Mouse (Mus musculus) cerebellum, adult 2 months (tissue): ENCODE measurements around the gene Gfra4. TPM values are rescaled to one million over a fixed set of nuclear protein-coding genes. Genes with fewer than 3 reads are reported as not detected.
"Not testable (repeated sequence)": the region's sequence is repeated elsewhere in the genome, so short reads cannot be mapped to it uniquely, and the experiment has no call there.

ENCODE experiments used
- DNase-seq, 2 experiments: peaks; one replicate each; pipeline ENCODE4 v3.0.0; 2021
- H3K27ac ChIP-seq: fragments of 200-500 bp; 2 replicates; pipeline ENCODE4 v1.5.1; 2012; ENCODE audit warnings: low read length, control low read depth, inconsistent platforms; ENCODE audit not compliant: insufficient read depth
- H3K27me3 ChIP-seq: fragments of 200-500 bp; 2 replicates; pipeline ENCODE4 v1.6.1; 2012; ENCODE audit warnings: inconsistent platforms, mild to moderate bottlenecking, low read length, moderate library complexity; ENCODE audit not compliant: control insufficient read depth, insufficient read depth
- H3K4me1 ChIP-seq: fragments of 200-500 bp; 2 replicates; pipeline ENCODE4 v1.6.1; 2011; ENCODE audit warnings: low read length; ENCODE audit not compliant: control insufficient read depth, insufficient read depth
- H3K4me3 ChIP-seq: fragments of 200-500 bp; replicated peaks from 2 replicates; pipeline ENCODE3; 2011; ENCODE audit warnings: mild to moderate bottlenecking, low read depth, low read length, control low read depth; ENCODE audit not compliant: insufficient read depth
- CTCF ChIP-seq: fragments of 200-500 bp; IDR thresholded peaks from 2 replicates; pipeline ENCODE4 v1.5.1; 2011; ENCODE audit warnings: low read depth, mild to moderate bottlenecking, control low read depth, low read length, moderate library complexity, borderline replicate concordance; ENCODE audit not compliant: insufficient read depth
- POLR2A ChIP-seq: fragments of 200-500 bp; IDR thresholded peaks from 2 replicates; pipeline ENCODE4 v1.6.1; 2011; ENCODE audit warnings: low read length, control low read depth, borderline replicate concordance; ENCODE audit not compliant: insufficient read depth
- WGBS: fragments of 180-500 bp; shearing (Covaris S2); methylation state at CpG from one replicate; pipeline ENCODE4 v1.1.7; 2018; 5-methylcytosine and 5-hydroxymethylcytosine counted together
- polyA plus RNA-seq: library from polyadenylated mRNA; depleted of rRNA; stranded (reverse); fragments of >200 nt; gene quantifications from 2 replicates; pipeline ENCODE4 v1.2.3, GENCODE M21; 2012

The Gfra4 gene
- polyA plus RNA-seq, 1 experiment = 87.0 TPM

- 95% methylated on average over 2 of the region's 2 CpGs for WGBS
- H3K27ac ChIP-seq = no peak overlapping the region
- TF ChIP-seq CTCF (no peak), POLR2A (no peak)
- H3K4me1 ChIP-seq = no peaks in the 10 kb centered on the region
- no peak for DNase-seq
- no peak overlapping the region for H3K4me3 ChIP-seq
- H3K27me3 ChIP-seq = no peaks in the 10 kb centered on the region
Observed at GRCm38 (mm10) chr2:131036343-131036742, 6.5 kb downstream of the Gfra4 start.

GRCm38 (mm10) chr2:131031406-131031805, 11.5 kb downstream of the Gfra4 start:
- DNase-seq, H3K27me3 ChIP-seq, H3K27ac ChIP-seq, H3K4me1 ChIP-seq, H3K4me3 ChIP-seq: not testable (repeated sequence)
- WGBS = 55% methylated on average over 1 of the region's 1 CpGs

GRCm38 (mm10) chr2:131030998-131031397, 11.9 kb downstream of the Gfra4 start:
- no peak overlapping the region for H3K4me3 ChIP-seq
- TF ChIP-seq CTCF = no peak
- no peak for TF ChIP-seq POLR2A
- no peak overlapping the region for H3K27ac ChIP-seq
- no peak for DNase-seq
- no peaks in the 10 kb centered on the region for H3K4me1 ChIP-seq
- no peaks in the 10 kb centered on the region; the same call in 1 of the 2 replicates for H3K27me3 ChIP-seq
- WGBS = 95% methylated on average over 1 of the region's 1 CpGs

- WGBS = 82% methylated on average over 2 of the region's 2 CpGs
- no peak overlapping the region for H3K4me3 ChIP-seq
- H3K27ac ChIP-seq = no peak overlapping the region
- no peak for TF ChIP-seq POLR2A
- TF ChIP-seq CTCF = no peak
- H3K4me1 ChIP-seq = no peaks in the 10 kb centered on the region
- H3K27me3 ChIP-seq = no peaks in the 10 kb centered on the region; the same call in 1 of the 2 replicates
- no peak for DNase-seq
Observed at GRCm38 (mm10) chr2:131030561-131030960, 12.3 kb downstream of the Gfra4 start.

GRCm38 (mm10) chr2:131029065-131029935, 13.6 kb downstream of the Gfra4 start:
- TF ChIP-seq POLR2A = no peak
- no peak for TF ChIP-seq CTCF
- WGBS = 83% methylated on average over 9 of the region's 9 CpGs
- Histone ChIP-seq H3K27me3 (no peaks in the 10 kb centered on the region; the same call in 1 of the 2 replicates), H3K4me3 (no peak overlapping the region), H3K27ac (no peak overlapping the region), H3K4me1 (no peaks in the 10 kb centered on the region)
- DNase-seq = no peak

GRCm38 (mm10) chr2:131026941-131027340, 15.9 kb downstream of the Gfra4 start:
- H3K27ac ChIP-seq = no peak overlapping the region
- TF ChIP-seq CTCF = no peak
- TF ChIP-seq POLR2A = no peak
- 87% methylated on average over 3 of the region's 3 CpGs for WGBS

GRCm38 (mm10) chr2:131025230-131025629, 17.7 kb downstream of the Gfra4 start:
- Histone ChIP-seq H3K27ac (no peak overlapping the region), H3K27me3 (no peaks in the 10 kb centered on the region; the same call in 1 of the 2 replicates), H3K4me1 (no peaks in the 10 kb centered on the region), H3K4me3 (no peak overlapping the region)
- no peak for TF ChIP-seq CTCF
- no peak for TF ChIP-seq POLR2A
- no peak for DNase-seq
- 97% methylated on average over 2 of the region's 2 CpGs for WGBS

More at GRCm38 (mm10) chr2:131026941-131027340, 15.9 kb downstream of the Gfra4 start:
- no peaks in the 10 kb centered on the region; the same call in 1 of the 2 replicates for H3K27me3 ChIP-seq
- H3K4me1 ChIP-seq = no peaks in the 10 kb centered on the region
- DNase-seq = no peak
- no peak overlapping the region for H3K4me3 ChIP-seq

GRCm38 (mm10) chr2:131010566-131010965, 32.3 kb downstream of the Gfra4 start:
- no peak overlapping the region for H3K4me3 ChIP-seq
- TF ChIP-seq CTCF = no peak
- TF ChIP-seq POLR2A = no peak
- no peak for DNase-seq
- H3K27ac ChIP-seq = no peak overlapping the region
- H3K4me1 ChIP-seq = no peaks in the 10 kb centered on the region
- H3K27me3 ChIP-seq = no peaks in the 10 kb centered on the region
- WGBS = 85% methylated on average over 1 of the region's 1 CpGs
